Mouse (Mus musculus): ENCODE data around the gene Fkbp15.

DNA sequence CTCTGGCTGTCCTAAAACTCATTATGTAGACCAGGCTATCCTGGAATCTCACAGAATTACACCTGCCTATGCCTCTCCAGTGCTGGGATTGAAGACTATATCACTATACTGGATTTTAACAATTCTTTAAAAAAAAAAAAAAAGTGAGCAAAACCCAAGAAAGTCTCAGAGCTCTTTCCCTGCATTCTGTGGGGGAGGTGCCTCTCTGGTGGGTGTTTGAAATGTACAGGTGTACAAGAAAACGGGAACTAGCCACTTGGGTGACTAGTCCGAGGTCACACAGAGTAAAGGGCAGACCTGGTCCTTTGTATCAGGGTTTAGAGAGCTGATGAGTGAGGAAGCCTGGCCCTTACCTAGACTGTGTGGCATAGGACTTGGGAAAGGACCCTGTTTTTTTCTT, 2.1 kb upstream of the Fkbp15 start:
- no peak for TF ChIP-seq CTCF (IDR thresholded peaks at IDR 0.05; ENCODE audit: low read depth, low read length)
- no peak for TF ChIP-seq EP300 (IDR thresholded peaks at IDR 0.05; ENCODE audit: insufficient read depth, low read depth, low read length)
